Mouse (Mus musculus) ES-Bruce4 (cell line): ENCODE data around the gene Ptprm. TPM values are rescaled to one million over a fixed set of nuclear protein-coding genes. Genes with fewer than 3 reads are reported as not detected.

ENCODE experiments used
- H3K27ac ChIP-seq: 2 replicates; pipeline ENCODE4 v1.5.1; 2012; ENCODE audit warnings: low read length, inconsistent platforms; ENCODE audit not compliant: insufficient read depth
- H3K27me3 ChIP-seq: 2 replicates; pipeline ENCODE4 v1.6.1; 2012; ENCODE audit warnings: mild to moderate bottlenecking, low read length, inconsistent platforms; ENCODE audit not compliant: control insufficient read depth, poor library complexity, insufficient read depth, severe bottlenecking
- H3K36me3 ChIP-seq: 2 replicates; pipeline ENCODE4 v1.6.1; 2012; ENCODE audit warnings: inconsistent platforms, mild to moderate bottlenecking, low read length, moderate library complexity; ENCODE audit not compliant: control insufficient read depth, poor library complexity, insufficient read depth, severe bottlenecking
- H3K4me1 ChIP-seq: one replicate; pipeline ENCODE4 v1.8.1; 2011; ENCODE audit warnings: low read length; ENCODE audit not compliant: control insufficient read depth, insufficient read depth
- H3K4me3 ChIP-seq: 2 replicates; pipeline ENCODE4 v1.5.1; 2011; ENCODE audit warnings: low read depth, mild to moderate bottlenecking, low read length
- H3K9ac ChIP-seq: 2 replicates; pipeline ENCODE4 v1.6.1; 2012; ENCODE audit warnings: low read depth, mild to moderate bottlenecking, inconsistent platforms; ENCODE audit not compliant: poor library complexity, severe bottlenecking
- H3K9me3 ChIP-seq: replicated peaks from 2 replicates; pipeline ENCODE4 v1.6.1; 2012; ENCODE audit warnings: mild to moderate bottlenecking, low read length, inconsistent platforms; ENCODE audit not compliant: control insufficient read depth, poor library complexity, insufficient read depth, severe bottlenecking
- CTCF ChIP-seq: IDR thresholded peaks from one replicate; pipeline ENCODE4 v1.8.1; 2011; ENCODE audit warnings: low read depth, low read length
- EP300 ChIP-seq: IDR thresholded peaks from 2 replicates; pipeline ENCODE4 v1.6.1; 2011; ENCODE audit warnings: low read depth, low read length; ENCODE audit not compliant: insufficient read depth
- POLR2A ChIP-seq: IDR thresholded peaks from one replicate; pipeline ENCODE4 v1.8.1; 2011; ENCODE audit warnings: low read length; ENCODE audit not compliant: insufficient read depth
- polyA plus RNA-seq: library from polyadenylated mRNA; stranded (reverse); fragments of >200 nt; gene quantifications from 2 replicates; pipeline ENCODE4 v1.2.4, GENCODE M21; 2011; ENCODE audit warnings: low read depth; ENCODE audit not compliant: missing spikeins, insufficient read depth, insufficient read length

The Ptprm gene
- polyA plus RNA-seq, 1 experiment: 10.8 TPM

DNA sequence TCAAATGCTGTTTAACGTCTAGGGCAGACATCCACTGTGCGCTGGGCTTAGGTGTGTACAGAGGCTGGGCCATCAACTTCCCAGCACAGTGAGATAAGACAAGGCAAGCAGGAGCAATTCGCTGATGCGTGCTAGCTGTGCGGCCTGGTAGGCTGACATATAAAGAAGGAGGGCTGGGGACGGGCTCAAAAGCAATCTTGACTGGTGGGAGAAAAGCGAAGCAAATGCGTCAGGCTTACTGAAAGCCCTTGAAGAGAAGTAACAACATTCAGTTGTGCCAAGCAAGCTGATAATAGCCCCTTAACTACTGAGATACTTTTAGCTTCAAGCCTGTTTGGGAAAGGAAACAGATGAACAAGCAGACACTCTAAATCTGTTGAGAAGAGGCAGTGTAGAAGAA lies 217.8 kb downstream of the Ptprm start:
- TF ChIP-seq CTCF: no peak
- TF ChIP-seq POLR2A: no peak
- TF ChIP-seq EP300: no peak
- Histone ChIP-seq H3K27ac (no peak overlapping the region), H3K9ac (no peak overlapping the region), H3K36me3 (no peaks in the 10 kb centered on the region), H3K27me3 (no peaks in the 10 kb centered on the region), H3K4me3 (no peak overlapping the region), H3K4me1 (no peaks in the 10 kb centered on the region), H3K9me3 (no peaks in the 10 kb centered on the region)

DNA sequence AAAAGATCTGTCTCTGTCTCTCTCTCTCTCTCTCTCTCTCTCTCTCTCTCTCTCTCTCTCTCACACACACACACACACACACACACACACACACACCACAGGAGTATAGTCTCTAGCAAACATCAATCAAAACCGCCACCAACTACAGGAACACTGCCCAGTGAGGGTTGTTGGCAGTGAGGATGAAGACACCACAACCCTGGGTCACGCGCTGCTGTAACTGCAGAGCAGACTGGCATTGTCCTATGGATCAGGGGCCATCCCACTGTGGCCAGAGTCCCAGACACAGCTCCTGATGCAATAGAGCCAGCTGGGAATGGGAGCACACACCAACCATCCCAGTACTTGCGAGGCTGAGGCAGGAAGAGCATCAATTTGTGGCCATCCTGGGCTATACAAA lies 220.0 kb downstream of the Ptprm start:
- no peaks in the 10 kb centered on the region for H3K4me1 ChIP-seq
- no peaks in the 10 kb centered on the region for H3K36me3 ChIP-seq
- no peak overlapping the region for H3K9ac ChIP-seq
- H3K9me3 ChIP-seq: no peaks in the 10 kb centered on the region
- TF ChIP-seq CTCF (no peak), EP300 (no peak), POLR2A (no peak)
- H3K4me3 ChIP-seq: no peak overlapping the region
- H3K27ac ChIP-seq: no peak overlapping the region
- H3K27me3 ChIP-seq: no peaks in the 10 kb centered on the region

DNA sequence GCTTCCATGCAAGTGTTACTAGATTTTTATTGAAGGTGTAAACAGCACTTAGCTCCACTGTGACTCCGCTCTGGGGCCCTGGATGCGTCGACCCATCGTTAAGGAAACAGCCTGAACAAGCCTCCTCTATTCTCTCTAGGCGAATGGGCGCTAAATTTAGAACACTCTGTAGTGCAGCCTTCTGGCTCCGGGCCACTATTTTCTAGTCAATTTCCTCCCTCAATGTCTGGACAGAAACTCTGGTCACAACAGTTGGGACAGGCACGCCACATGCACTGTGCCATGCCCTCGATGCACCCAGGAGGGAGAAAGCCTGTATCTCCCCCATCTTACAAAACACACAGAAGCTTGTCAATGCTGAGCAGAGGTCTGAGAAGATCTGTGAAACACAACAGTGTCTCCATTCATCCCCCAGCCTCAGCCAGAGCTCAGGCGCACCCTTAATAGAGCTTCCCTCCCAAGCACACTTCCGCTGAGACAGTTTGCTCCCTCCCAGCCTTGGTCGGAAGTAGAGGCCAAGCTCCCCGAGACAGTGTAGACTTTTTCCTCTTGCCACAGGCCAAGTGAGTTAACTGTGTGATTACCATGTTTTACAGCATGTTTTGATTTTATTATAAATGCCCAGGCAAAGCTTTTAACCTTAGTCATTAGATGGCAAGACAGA lies 220.7 kb downstream of the Ptprm start:
- Histone ChIP-seq H3K36me3 (no peaks in the 10 kb centered on the region), H3K27me3 (no peaks in the 10 kb centered on the region), H3K4me3 (no peak overlapping the region), H3K27ac (no peak overlapping the region), H3K9me3 (no peaks in the 10 kb centered on the region), H3K9ac (no peak overlapping the region), H3K4me1 (no peaks in the 10 kb centered on the region)
- TF ChIP-seq CTCF (no peak), POLR2A (no peak), EP300 (no peak)

DNA sequence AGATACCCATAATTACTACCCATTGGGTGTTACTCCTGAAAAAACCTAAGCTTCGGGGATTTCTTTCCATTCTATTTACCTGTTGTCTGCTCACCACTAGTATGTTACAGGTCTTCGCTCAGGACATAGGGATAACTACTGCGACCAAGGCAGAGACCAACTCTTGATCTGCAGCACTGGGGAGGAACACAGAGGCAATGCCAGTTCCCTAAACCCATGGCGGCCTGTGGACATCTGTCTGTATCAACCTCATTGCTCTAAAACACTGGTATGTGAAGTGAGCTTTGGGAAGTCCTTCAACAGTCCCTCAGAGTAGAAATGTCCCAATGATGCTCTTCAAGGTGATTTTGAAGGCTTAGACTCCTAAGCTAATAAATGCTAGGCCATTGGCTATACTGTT lies 221.2 kb downstream of the Ptprm start:
- Histone ChIP-seq H3K4me1 (no peaks in the 10 kb centered on the region), H3K9ac (no peak overlapping the region), H3K4me3 (no peak overlapping the region), H3K27ac (no peak overlapping the region), H3K9me3 (no peaks in the 10 kb centered on the region), H3K27me3 (no peaks in the 10 kb centered on the region), H3K36me3 (no peaks in the 10 kb centered on the region)
- TF ChIP-seq CTCF (no peak), POLR2A (no peak), EP300 (no peak)

DNA sequence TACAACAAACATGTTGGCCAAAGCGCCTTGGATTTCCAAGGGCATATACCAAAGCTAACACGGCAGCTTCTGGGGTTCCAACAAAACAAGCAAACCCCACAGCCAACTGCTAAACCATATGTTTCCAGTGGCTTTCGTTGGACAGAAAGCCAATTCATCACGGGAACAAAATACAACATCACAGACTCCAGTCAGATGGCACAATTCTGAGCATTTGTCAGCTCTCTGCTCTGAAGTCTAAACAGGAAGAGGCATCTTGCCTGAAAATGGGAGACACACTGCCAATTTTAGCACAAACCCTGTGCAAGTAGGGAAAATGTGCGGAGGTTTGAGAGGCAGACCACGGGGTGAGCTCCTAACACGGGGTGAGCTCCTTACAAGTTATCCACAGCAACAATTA lies 226.7 kb downstream of the Ptprm start:
- Histone ChIP-seq H3K4me1 (no peaks in the 10 kb centered on the region), H3K36me3 (no peaks in the 10 kb centered on the region), H3K27me3 (no peaks in the 10 kb centered on the region), H3K9ac (no peak overlapping the region), H3K27ac (no peak overlapping the region), H3K9me3 (no peaks in the 10 kb centered on the region; the same call in 1 of the 2 replicates), H3K4me3 (no peak overlapping the region)
- no peak for TF ChIP-seq EP300
- no peak for TF ChIP-seq CTCF
- no peak for TF ChIP-seq POLR2A

DNA sequence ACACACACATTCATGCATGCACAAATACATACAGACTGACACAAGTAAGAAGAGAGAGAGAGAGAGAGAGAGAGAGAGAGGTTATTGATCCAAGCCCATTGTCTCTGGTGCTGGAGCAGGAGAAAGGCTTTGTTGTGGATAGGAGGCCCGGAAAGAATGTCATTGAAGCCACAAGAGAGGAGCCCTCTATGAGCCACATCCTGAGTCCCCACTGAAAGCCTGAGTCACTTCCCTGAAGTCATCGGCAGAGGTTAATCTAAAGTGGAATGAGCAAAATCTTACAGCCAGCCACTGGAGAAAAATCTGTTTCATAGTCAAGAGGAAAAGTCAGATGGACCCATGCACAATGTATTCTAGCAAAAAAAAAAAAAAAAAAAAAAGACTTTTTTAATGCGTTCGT lies 228.7 kb downstream of the Ptprm start:
- TF ChIP-seq CTCF (no peak), POLR2A (no peak), EP300 (no peak)
- no peaks in the 10 kb centered on the region; the same call in 1 of the 2 replicates for H3K9me3 ChIP-seq
- no peaks in the 10 kb centered on the region for H3K27me3 ChIP-seq
- no peaks in the 10 kb centered on the region for H3K36me3 ChIP-seq
- H3K27ac ChIP-seq: no peak overlapping the region
- H3K4me3 ChIP-seq: no peak overlapping the region
- no peak overlapping the region for H3K9ac ChIP-seq
- H3K4me1 ChIP-seq: no peaks in the 10 kb centered on the region
